Mouse (Mus musculus) colon, adult 2 months (tissue): ENCODE data around the gene Elavl1. TPM values are rescaled to one million over a fixed set of nuclear protein-coding genes. Genes with fewer than 3 reads are reported as not detected.

Source experiments
- polyA plus RNA-seq: library from polyadenylated mRNA; depleted of rRNA; stranded (reverse); fragments of >200 nt; gene quantifications from 2 replicates; pipeline ENCODE4 v1.2.3, GENCODE M21; 2012; rRNA removed

Elavl1 gene
- 25.2 and 28.0 TPM in 2 replicates for polyA plus RNA-seq

GRCm38 (mm10) chr8:4324983-4325750 lies at the start of gene Elavl1, which contains the start of gene Ccl25:
TSS of gene Elavl1 (minus strand) at chr8:4325413.
TSS of gene Ccl25 (plus strand) at chr8:4325210.

GRCm38 (mm10) chr8:4275275-4276110 lies 49.7 kb downstream of the Elavl1 start, which contains the start of gene Timm44:
TSS of gene Timm44 (minus strand) at chr8:4275913.

GRCm38 (mm10) chr8:4259125-4259804 lies 65.9 kb downstream of the Elavl1 start, which contains the start of gene Ctxn1:
TSS of gene Ctxn1 (minus strand) at chr8:4259274.

GRCm38 (mm10) chr8:4252934-4253841 lies 72.0 kb downstream of the Elavl1 start, which contains the start of gene Snapc2:
TSS of gene Snapc2 (plus strand) at chr8:4253080.

GRCm38 (mm10) chr8:4247951-4248540 lies 77.2 kb downstream of the Elavl1 start, which contains the start of gene Tgfbr3l:
TSS of gene Tgfbr3l (plus strand) at chr8:4248214.

GRCm38 (mm10) chr8:4238434-4239192 lies 86.6 kb downstream of the Elavl1 start, which contains the start of the genes Map2k7 and Gm49320:
TSS of gene Map2k7 (plus strand) at chr8:4238740.
TSS of gene Gm49320 (plus strand) at chr8:4238865.

Other genes starting within 250 kb of the Elavl1 start
- gene Cd209f, start 219.6 kb downstream of the Elavl1 start, polyA plus RNA-seq: 0.89 and 4.1 TPM in 2 replicates
- gene Cd209g, start 191.3 kb downstream of the Elavl1 start, polyA plus RNA-seq: 3.0 and 3.8 TPM in 2 replicates
- 16.9 and 18.5 TPM in 2 replicates for gene Evi5l, start 158.8 kb downstream of the Elavl1 start, polyA plus RNA-seq
- 0.51 and 2.1 TPM in 2 replicates for gene Prr36, start 108.0 kb downstream of the Elavl1 start, polyA plus RNA-seq
- 4.3 and 8.4 TPM in 2 replicates for gene Lrrc8e, start 98.6 kb downstream of the Elavl1 start, polyA plus RNA-seq
- gene Map2k7, start 86.7 kb downstream of the Elavl1 start, polyA plus RNA-seq: 31.5 and 42.3 TPM in 2 replicates
- 1.3 and 2.4 TPM in 2 replicates for gene Gm49320, start 86.5 kb downstream of the Elavl1 start, polyA plus RNA-seq
- 34.6 and 89.3 TPM in 2 replicates for gene Tgfbr3l, start 77.2 kb downstream of the Elavl1 start, polyA plus RNA-seq
- gene Snapc2, start 72.3 kb downstream of the Elavl1 start, polyA plus RNA-seq: 36.8 and 36.9 TPM in 2 replicates
- 26.2 and 39.8 TPM in 2 replicates for gene Ctxn1, start 66.1 kb downstream of the Elavl1 start, polyA plus RNA-seq
- 63.2 and 73.9 TPM in 2 replicates for gene Timm44, start 49.5 kb downstream of the Elavl1 start, polyA plus RNA-seq
- gene Ccl25, start 203 bp downstream of the Elavl1 start, polyA plus RNA-seq: 2.9 and 4.3 TPM in 2 replicates
- gene Cers4, start 167.6 kb upstream of the Elavl1 start, polyA plus RNA-seq: 73.2 and 77.5 TPM in 2 replicates